Mouse (Mus musculus): Measurements from ENCODE around the gene Prkag1. TPM values are rescaled to one million over a fixed set of nuclear protein-coding genes. Genes with fewer than 3 reads are reported as not detected.
A peak's percentile ranks its signal among the peaks of the same experiment; 100 is the strongest.

Gene Prkag1
- polyA plus RNA-seq, 1 experiment from 2014 or later = 81.4 TPM

DNA sequence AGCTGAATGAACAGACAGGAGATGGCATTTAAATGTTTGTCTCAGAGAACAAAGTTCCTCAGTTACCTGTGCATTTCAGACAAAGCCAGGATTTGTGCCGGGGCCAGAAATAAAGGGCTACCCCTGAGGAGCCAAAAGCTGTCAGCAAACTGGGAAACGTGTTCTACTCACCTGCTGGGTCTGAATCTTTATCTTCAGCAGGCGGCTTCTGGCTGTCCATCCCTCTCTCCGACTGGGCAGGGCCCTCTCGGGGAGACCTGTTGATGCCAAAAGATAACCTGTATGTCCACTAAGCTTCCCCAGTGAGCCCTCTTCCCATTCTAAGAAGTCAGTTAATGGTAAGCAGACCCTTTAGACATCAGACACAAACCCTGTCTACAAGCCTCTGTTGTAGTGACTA lies 35.2 kb upstream of the Prkag1 start:
- no peaks in the 10 kb centered on the region for H3K27me3 ChIP-seq
- peaks cover 26% of the 10 kb centered on the region for H3K4me1 ChIP-seq (replicated peaks)
- H3K4me3 ChIP-seq (replicated peaks) = no peak overlapping the region
- H3K4me2 ChIP-seq = no peak overlapping the region
- WGBS = 94% methylated on average over 5 of the region's 5 CpGs
- no peaks in the 10 kb centered on the region for H3K9me3 ChIP-seq
- peaks cover 54% of the 10 kb centered on the region for H3K36me3 ChIP-seq
- H3K27ac ChIP-seq = no peak overlapping the region
- H3K9ac ChIP-seq (replicated peaks) = no peak overlapping the region
- ATAC-seq (ENCODE audit: insufficient number of reproducible peaks, insufficient read depth, low FRiP score, low TSS enrichment, low read depth) = no peak

DNA sequence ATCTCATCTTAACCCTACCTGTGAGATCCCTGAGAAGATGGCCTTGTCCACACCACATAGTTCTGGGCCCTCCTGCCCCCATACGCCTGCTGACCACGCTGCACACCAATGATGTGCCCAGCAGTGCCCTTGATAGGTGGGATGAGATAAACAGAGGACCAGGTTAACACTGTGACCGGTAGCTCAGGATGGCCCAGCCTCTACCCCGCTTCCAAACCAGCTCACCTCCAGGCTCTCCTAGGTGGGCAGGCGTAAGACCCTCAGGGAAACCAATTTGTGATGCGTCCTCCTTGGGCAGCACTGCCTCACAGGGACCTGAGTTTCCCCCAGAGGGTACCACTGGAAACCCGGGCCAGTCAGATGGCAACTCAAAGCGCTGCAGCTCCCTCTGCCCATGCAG lies 34.5 kb upstream of the Prkag1 start:
- Histone ChIP-seq H3K27me3 (no peaks in the 10 kb centered on the region), H3K9me3 (no peaks in the 10 kb centered on the region), H3K4me3 (replicated peaks) (no peak overlapping the region), H3K36me3 (peaks cover 61% of the 10 kb centered on the region), H3K9ac (replicated peaks) (no peak overlapping the region; the same call in 1 of the 2 replicates), H3K27ac (0 out of 2 replicates have a peak overlapping the region, but pooled peaks have one; percentile 12), H3K4me1 (replicated peaks) (peaks cover 26% of the 10 kb centered on the region), H3K4me2 (no peak overlapping the region)
- ATAC-seq (ENCODE audit: insufficient number of reproducible peaks, insufficient read depth, low FRiP score, low TSS enrichment, low read depth) = no peak
- WGBS = over 99% methylated on average over 8 of the region's 8 CpGs

DNA sequence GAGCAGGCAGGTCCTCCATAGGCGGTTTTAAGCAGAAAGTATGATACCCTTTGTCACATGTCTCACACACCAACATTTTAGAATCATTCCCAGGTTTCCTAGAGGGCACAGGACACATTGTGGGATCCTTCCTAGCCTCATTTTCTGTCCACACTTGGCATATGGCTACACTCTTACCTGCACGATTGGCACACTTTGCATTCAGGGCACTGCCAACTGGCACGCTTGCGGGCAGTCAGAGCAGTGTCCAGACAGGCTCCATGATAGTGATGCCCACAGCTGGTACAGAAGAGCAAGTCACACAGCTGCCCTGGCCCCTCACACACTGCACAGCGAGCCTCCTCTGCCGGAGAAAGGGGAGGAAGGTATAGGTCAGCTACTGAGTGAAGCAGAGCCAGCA lies 33.6 kb upstream of the Prkag1 start:
- no peak overlapping the region for H3K4me2 ChIP-seq
- H3K9me3 ChIP-seq = no peaks in the 10 kb centered on the region
- H3K27me3 ChIP-seq = no peaks in the 10 kb centered on the region
- no peak for ATAC-seq (ENCODE audit: insufficient number of reproducible peaks, insufficient read depth, low FRiP score, low TSS enrichment, low read depth)
- no peak overlapping the region for H3K9ac ChIP-seq (replicated peaks)
- 89% methylated on average over 6 of the region's 6 CpGs for WGBS
- peaks cover 24% of the 10 kb centered on the region for H3K4me1 ChIP-seq (replicated peaks)
- H3K4me3 ChIP-seq (replicated peaks) = no peak overlapping the region
- H3K36me3 ChIP-seq = peaks cover 69% of the 10 kb centered on the region
- no peak overlapping the region for H3K27ac ChIP-seq

DNA sequence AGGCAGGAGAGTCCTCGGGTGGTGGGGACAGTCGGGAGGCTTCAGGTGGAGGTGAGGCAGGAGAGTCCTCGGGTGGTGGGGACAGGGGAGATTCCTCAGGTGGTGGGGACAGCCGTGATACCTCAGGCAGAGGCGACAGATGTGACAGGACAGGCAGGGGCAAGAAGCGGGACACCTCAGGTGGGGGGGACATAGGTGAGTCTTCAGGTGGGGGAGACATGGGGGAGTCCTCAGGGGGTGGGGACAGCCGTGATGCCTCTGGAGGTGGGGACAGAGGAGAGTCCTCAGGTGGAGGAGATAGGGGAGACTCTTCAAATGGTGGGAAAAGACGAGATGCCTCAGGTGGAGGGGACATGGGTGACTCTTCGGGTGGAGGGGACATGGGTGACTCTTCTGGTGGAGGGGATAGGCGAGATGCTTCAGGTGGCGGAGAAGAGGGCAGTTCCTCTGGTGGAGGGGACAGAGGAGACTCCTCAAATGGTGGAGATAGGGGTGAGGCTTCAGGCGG lies 32.2 kb upstream of the Prkag1 start:
- WGBS = 90% methylated on average over 12 of the region's 12 CpGs
- H3K4me2 ChIP-seq = no peak overlapping the region
- no peak overlapping the region for H3K27ac ChIP-seq
- no peak for ATAC-seq (ENCODE audit: insufficient number of reproducible peaks, insufficient read depth, low FRiP score, low TSS enrichment, low read depth)
- H3K4me3 ChIP-seq (replicated peaks) = no peak overlapping the region
- no peaks in the 10 kb centered on the region for H3K9me3 ChIP-seq
- no peak overlapping the region for H3K9ac ChIP-seq (replicated peaks)
- H3K27me3 ChIP-seq = no peaks in the 10 kb centered on the region
- H3K4me1 ChIP-seq (replicated peaks) = peaks cover 10% of the 10 kb centered on the region
- peaks cover 83% of the 10 kb centered on the region for H3K36me3 ChIP-seq

DNA sequence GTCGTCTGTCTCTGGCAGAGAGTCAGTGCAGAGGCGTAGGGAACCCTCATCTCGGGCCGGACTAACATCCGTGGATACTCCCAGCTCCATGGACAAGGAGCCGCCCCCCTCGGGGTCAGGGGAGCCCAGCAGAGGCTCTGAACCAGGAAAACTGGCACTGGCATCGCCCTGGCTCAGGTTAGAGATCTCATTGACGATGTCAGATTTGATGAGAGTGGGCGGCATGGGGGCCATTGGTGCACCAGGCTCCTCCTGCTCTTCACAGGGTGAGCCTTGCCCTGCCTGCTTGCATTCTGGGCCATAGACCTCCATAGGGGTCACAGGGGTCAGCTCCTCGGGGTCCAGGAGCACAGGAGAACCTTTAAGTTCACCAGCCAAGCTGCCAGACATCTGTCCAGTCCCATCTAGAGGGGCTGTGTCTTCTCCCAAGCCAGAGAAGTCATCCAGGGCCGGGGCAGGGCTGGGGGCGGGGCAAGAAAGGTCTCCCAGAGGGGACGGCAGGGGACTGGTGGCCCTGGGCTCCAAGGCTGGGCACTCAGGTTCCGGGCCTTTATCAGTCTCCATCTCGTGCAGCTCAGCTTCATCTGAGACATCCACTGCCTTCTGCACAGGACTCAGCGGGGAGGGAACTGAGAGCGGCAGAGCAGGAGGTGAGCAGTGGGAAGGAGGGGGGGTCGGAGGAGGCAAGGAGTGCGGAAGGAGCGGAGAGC lies 30.5 kb upstream of the Prkag1 start:
- ATAC-seq (ENCODE audit: insufficient number of reproducible peaks, insufficient read depth, low FRiP score, low TSS enrichment, low read depth) = no peak
- Histone ChIP-seq H3K27ac (no peak overlapping the region), H3K4me2 (no peak overlapping the region), H3K9me3 (no peaks in the 10 kb centered on the region), H3K4me1 (replicated peaks) (no peaks in the 10 kb centered on the region), H3K4me3 (replicated peaks) (no peak overlapping the region), H3K9ac (replicated peaks) (no peak overlapping the region), H3K27me3 (no peaks in the 10 kb centered on the region), H3K36me3 (peaks cover 100% of the 10 kb centered on the region)
- WGBS = 88% methylated on average over 21 of the region's 21 CpGs

DNA sequence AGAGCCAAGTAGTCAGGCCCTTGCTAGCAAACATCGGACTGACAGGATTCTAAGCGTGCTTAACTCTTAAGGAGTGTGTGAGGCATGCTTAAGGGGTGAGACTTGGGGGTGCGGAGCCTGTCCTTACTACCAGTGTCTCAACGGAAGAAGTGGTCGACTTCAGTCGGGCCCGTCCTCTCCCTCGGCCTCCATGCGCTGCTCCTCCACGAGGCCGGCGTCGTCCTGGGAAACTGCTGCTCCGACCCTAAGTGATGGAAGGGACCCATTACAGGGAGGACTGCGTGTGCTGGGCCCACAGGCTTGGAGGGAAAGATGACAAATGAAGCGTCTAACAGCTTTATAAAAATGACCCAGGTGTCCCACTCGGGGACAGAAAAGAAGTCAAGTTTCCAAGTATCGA lies 29.6 kb upstream of the Prkag1 start:
- ATAC-seq (ENCODE audit: insufficient number of reproducible peaks, insufficient read depth, low FRiP score, low TSS enrichment, low read depth) = no peak
- no peak overlapping the region for H3K27ac ChIP-seq
- no peaks in the 10 kb centered on the region for H3K27me3 ChIP-seq
- no peak overlapping the region for H3K4me2 ChIP-seq
- H3K36me3 ChIP-seq = peaks cover 100% of the 10 kb centered on the region
- no peak overlapping the region for H3K4me3 ChIP-seq (replicated peaks)
- H3K4me1 ChIP-seq (replicated peaks) = no peaks in the 10 kb centered on the region
- 94% methylated on average over 18 of the region's 18 CpGs for WGBS
- H3K9ac ChIP-seq (replicated peaks) = no peak overlapping the region
- H3K9me3 ChIP-seq = no peaks in the 10 kb centered on the region

DNA sequence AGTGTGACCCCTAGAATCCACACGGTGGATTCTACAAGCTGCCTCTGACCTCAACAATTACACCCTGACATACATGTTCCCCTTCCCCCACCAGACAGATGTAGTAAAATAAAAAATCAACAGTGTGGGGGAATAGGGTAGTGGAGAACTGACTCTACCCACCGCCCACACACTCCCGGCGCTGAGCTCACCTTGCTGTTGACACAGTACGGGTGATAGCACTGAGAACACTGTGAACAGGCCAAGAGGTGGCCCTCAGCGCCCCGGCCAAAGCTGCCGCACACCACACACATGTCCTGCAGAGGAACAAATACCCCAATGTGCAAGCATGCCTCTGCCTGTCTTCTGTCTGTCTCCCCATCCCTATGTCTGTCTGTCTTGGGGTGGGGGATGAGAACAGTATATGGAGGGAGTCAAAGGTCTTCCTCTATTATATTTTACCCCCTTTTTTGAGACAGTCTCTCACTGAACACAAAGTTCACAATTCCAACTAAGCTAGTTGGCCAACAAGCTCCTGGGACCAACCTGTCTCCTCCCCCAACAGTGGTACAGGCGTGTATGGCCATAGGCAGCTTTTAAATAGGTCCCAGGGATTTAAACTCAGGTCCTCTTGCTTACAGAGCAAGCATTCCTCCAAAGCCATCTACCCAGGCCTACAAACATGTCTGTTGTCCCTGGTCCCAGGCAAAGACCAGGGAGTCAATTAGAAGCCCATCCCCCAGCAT lies 28.2 kb upstream of the Prkag1 start:
- Histone ChIP-seq H3K4me1 (replicated peaks) (no peaks in the 10 kb centered on the region), H3K36me3 (peaks cover 100% of the 10 kb centered on the region), H3K27ac (no peak overlapping the region), H3K4me3 (replicated peaks) (no peak overlapping the region), H3K27me3 (no peaks in the 10 kb centered on the region), H3K9me3 (no peaks in the 10 kb centered on the region), H3K9ac (replicated peaks) (no peak overlapping the region), H3K4me2 (no peak overlapping the region)
- WGBS = 92% methylated on average over 9 of the region's 9 CpGs
- ATAC-seq (ENCODE audit: insufficient number of reproducible peaks, insufficient read depth, low FRiP score, low TSS enrichment, low read depth) = no peak

DNA sequence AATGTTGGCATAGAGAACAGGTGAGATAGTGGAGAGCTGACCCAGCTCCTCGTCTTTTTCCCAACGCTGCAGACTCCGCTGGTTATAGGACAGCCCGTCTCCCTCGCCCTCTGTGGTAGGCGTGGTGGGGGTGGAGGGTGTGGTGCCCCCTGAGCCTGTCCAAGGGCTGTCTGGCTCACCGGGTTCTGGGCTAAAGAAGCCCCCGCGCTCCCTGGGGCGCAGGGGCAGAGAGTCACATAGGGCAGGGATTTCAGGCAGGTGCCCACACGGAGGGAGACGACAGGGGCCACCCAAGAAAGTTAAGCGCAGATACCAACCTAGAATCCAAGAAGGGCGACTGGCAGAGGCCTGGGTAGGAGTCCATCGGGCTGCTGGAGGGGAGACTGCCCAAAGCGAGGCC lies 22.9 kb upstream of the Prkag1 start:
- no peak for ATAC-seq (ENCODE audit: insufficient number of reproducible peaks, insufficient read depth, low FRiP score, low TSS enrichment, low read depth)
- Histone ChIP-seq H3K27ac (no peak overlapping the region), H3K4me2 (no peak overlapping the region), H3K9me3 (no peaks in the 10 kb centered on the region), H3K9ac (replicated peaks) (no peak overlapping the region; the same call in 1 of the 2 replicates), H3K27me3 (no peaks in the 10 kb centered on the region), H3K4me1 (replicated peaks) (no peaks in the 10 kb centered on the region), H3K4me3 (replicated peaks) (no peak overlapping the region), H3K36me3 (peaks cover 100% of the 10 kb centered on the region)
- WGBS = 95% methylated on average over 16 of the region's 16 CpGs

DNA sequence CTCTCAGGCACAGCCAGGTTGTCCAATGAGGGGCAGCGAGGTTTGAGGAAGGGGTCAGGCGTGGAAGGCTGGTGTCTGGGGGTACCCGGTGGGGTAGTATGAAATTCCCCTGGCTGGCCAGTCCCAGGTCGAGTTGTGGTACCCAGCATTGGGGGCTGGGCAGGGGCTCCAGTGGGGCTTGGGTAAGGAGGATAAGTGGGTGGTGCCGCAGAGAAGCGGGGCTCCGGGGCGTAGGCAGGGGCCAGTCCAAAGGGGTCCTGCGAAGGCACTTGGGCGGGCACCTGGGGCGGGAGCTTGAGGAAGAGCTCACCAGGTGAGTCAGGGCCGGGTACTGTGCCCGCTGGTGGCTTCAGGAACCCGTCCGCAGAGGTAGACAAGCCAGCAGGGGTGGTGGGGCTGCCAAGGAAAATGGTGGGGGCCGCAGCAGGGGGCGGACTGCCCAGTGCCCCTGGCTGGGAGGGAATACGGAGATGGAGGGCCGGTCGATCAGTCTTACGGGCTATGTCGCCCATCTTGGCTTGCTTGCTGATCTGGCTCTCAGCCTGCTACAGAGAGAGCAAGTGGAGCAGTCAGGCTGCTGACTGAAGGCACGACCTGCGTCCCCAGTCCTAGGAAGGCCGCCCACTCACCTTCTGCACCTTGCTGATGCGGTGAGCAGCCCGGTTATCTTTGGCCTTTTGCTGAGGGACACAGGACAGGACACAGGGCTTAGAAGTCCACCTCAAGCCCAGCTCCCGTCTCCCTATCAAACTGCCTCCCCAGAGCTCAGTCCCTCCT lies 22.0 kb upstream of the Prkag1 start:
- H3K4me2 ChIP-seq = no peak overlapping the region
- 93% methylated on average over 28 of the region's 28 CpGs for WGBS
- ATAC-seq (ENCODE audit: insufficient number of reproducible peaks, insufficient read depth, low FRiP score, low TSS enrichment, low read depth) = no peak
- H3K27ac ChIP-seq = no peak overlapping the region
- H3K4me1 ChIP-seq (replicated peaks) = no peaks in the 10 kb centered on the region
- no peak overlapping the region for H3K9ac ChIP-seq (replicated peaks)
- H3K4me3 ChIP-seq (replicated peaks) = no peak overlapping the region
- peaks cover 100% of the 10 kb centered on the region for H3K36me3 ChIP-seq
- H3K9me3 ChIP-seq = no peaks in the 10 kb centered on the region
- H3K27me3 ChIP-seq = no peaks in the 10 kb centered on the region

DNA sequence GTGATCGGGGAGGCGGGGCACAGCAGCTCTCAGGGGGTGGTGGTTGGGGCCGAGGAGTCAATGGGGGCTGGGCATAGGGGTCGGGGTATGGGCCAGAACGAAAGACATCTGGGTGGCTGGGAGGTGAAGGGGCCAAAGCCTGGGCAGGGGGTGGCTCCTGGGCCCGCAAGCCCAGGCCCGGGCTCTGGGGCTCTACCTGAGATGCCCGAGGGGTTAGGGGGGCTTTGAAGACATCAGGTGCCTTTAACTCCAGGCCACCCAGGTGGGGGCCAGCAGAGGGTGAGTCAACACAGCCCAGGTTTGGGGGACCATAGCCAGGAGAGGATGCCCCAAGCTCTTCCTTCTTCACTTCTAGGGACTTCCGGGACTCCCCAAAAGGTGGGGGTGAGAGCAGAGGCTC lies 21.4 kb upstream of the Prkag1 start:
- no peak for ATAC-seq (ENCODE audit: insufficient number of reproducible peaks, insufficient read depth, low FRiP score, low TSS enrichment, low read depth)
- H3K27me3 ChIP-seq = no peaks in the 10 kb centered on the region
- WGBS = 91% methylated on average over 9 of the region's 9 CpGs

DNA sequence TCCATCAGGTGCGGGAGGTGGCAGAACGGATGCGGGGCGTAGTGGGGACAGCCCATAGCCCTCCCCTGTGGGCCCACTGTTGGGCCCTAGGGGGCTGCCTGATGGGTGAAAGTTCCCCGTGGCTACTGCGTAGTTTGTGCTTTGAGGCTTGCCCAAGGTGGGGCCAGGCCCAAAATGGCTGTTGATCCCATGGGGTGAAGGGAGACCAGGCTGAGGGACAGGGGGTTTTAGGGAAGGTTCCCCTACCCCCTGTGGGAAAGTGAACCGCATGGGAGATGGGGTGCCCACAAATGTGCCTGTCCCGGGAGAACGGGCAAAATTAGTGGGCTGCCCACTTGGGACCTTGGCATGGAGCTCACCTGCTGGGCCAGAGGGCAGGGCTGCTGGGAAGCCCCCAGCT lies 20.8 kb upstream of the Prkag1 start:
- no peak overlapping the region for H3K4me3 ChIP-seq (replicated peaks)
- H3K27ac ChIP-seq = no peak overlapping the region
- H3K9ac ChIP-seq (replicated peaks) = no peak overlapping the region
- H3K9me3 ChIP-seq = no peaks in the 10 kb centered on the region
- no peaks in the 10 kb centered on the region for H3K27me3 ChIP-seq
- 96% methylated on average over 9 of the region's 9 CpGs for WGBS
- H3K36me3 ChIP-seq = peaks cover 100% of the 10 kb centered on the region
- H3K4me2 ChIP-seq = no peak overlapping the region
- H3K4me1 ChIP-seq (replicated peaks) = no peaks in the 10 kb centered on the region
- ATAC-seq (ENCODE audit: insufficient number of reproducible peaks, insufficient read depth, low FRiP score, low TSS enrichment, low read depth) = no peak

More for the DNA sequence above, 21.4 kb upstream of the Prkag1 start:
- Histone ChIP-seq H3K4me1 (replicated peaks) (no peaks in the 10 kb centered on the region), H3K27ac (no peak overlapping the region), H3K9me3 (no peaks in the 10 kb centered on the region), H3K9ac (replicated peaks) (no peak overlapping the region), H3K4me3 (replicated peaks) (no peak overlapping the region), H3K36me3 (peaks cover 100% of the 10 kb centered on the region), H3K4me2 (no peak overlapping the region)

Data from limb, embryonic 12.5 days (tissue).